Mouse (Mus musculus) kidney, postnatal 0 days (tissue): ENCODE results near the gene Sh3bgr. TPM values are rescaled to one million over a fixed set of nuclear protein-coding genes. Genes with fewer than 3 reads are reported as not detected.

ENCODE experiments used
- ATAC-seq: fragments of 200-750 bp; cut with Nextera tagmentation; replicated peaks from 2 replicates; pipeline ENCODE4 v1.8.0; 2017; ENCODE audit warnings: low read depth, moderate number of reproducible peaks, moderate TSS enrichment, moderate library complexity; ENCODE audit not compliant: low FRiP score
- DNase-seq: peaks from one replicate; pipeline ENCODE4 v3.0.0-alpha.2; 2016; ENCODE audit warnings: low spot score
- H3K27ac ChIP-seq: fragments of 300-500 bp; sonication (generic); 2 replicates; pipeline ENCODE4 v1.5.1; 2014; ENCODE audit warnings: mild to moderate bottlenecking
- H3K27me3 ChIP-seq: fragments of 300-500 bp; sonication (generic); 2 replicates; pipeline ENCODE4 v1.6.1; 2014; ENCODE audit warnings: low read length, mixed read lengths; ENCODE audit not compliant: insufficient read depth
- H3K36me3 ChIP-seq: fragments of 300-500 bp; sonication (generic); 2 replicates; pipeline ENCODE4 v1.6.1; 2014; ENCODE audit warnings: low read length, mixed read lengths; ENCODE audit not compliant: insufficient read depth
- H3K4me1 ChIP-seq: fragments of 300-500 bp; sonication (generic); replicated peaks from 2 replicates; pipeline ENCODE4 v1.6.1; 2014; ENCODE audit warnings: antibody characterized with exemption, low read length, mixed read lengths; ENCODE audit not compliant: insufficient read depth
- H3K4me2 ChIP-seq: fragments of 300-500 bp; sonication (generic); 2 replicates; pipeline ENCODE4 v1.6.1; 2014; ENCODE audit warnings: mild to moderate bottlenecking, low read length, moderate library complexity, mixed read lengths
- H3K4me3 ChIP-seq: fragments of 300-500 bp; sonication (generic); replicated peaks from 2 replicates; pipeline ENCODE4 v1.5.1; 2014; ENCODE audit warnings: low read depth, low read length
- H3K9ac ChIP-seq: fragments of 300-500 bp; sonication (generic); 2 replicates; pipeline ENCODE4 v1.6.1; 2014; ENCODE audit warnings: low read depth, low read length
- H3K9me3 ChIP-seq: fragments of 300-500 bp; sonication (generic); replicated peaks from 2 replicates; pipeline ENCODE4 v1.6.1; 2016; ENCODE audit warnings: low read length, inconsistent platforms, mixed read lengths
- CTCF ChIP-seq: IDR thresholded peaks from 2 replicates; pipeline ENCODE4 v1.5.1; 2016; ENCODE audit warnings: antibody characterized with exemption, low read depth, mild to moderate bottlenecking, moderate library complexity
- WGBS: fragments of 180-500 bp; shearing (Covaris S2); extraction: QIAGEN DNeasy Blood & Tissue Kit; methylation state at CpG from one replicate; pipeline ENCODE4 v1.1.7; 2014; 5-methylcytosine and 5-hydroxymethylcytosine counted together
- polyA plus RNA-seq: library from polyadenylated mRNA; unstranded; fragments of >200 nt; fragmentation: Nextera tagmentation; extraction: Ambion mirVana; gene quantifications from 2 replicates; pipeline ENCODE4 v1.2.1, GENCODE M21; 2015

Gene Sh3bgr
- polyA plus RNA-seq, 1 experiment from 2014 or later: 3.3 TPM

DNA sequence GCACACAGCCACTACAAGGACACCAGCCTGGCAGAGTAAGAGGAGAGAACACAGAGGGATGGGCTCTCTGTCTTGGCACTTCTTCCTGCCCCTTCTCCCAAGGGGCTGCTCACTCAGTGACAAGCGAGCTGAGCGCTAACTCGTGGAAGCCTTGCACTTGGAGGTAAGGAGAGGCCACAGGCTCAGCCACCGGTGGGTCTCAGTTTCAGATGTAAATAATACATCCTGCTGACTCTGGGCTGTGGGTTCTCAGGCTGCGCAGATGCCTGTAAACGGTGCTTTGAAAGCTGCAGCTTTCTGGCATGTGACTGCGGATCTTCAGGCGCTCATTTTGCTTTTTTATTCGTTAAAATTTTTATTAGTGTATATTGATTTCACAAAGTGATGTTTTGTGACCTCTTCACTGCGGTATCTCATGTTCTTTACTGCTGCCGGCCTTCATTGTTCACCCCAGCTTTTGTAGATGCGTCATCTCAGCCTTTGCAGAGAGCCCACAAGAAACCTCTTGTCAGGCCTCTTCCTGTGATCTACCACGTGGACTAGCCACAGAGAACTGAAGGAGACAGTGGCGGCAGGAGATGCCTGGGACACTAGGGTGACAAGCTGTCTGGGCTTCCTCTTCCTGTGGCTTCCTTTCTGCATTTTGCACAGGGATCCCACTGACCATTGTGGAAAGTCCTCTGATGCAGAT lies 72.8 kb downstream of the Sh3bgr start:
- Histone ChIP-seq H3K27ac (no peak overlapping the region), H3K9ac (no peak overlapping the region), H3K36me3 (no peaks in the 10 kb centered on the region), H3K4me3 (no peak overlapping the region), H3K4me1 (no peaks in the 10 kb centered on the region), H3K4me2 (no peak overlapping the region), H3K27me3 (no peaks in the 10 kb centered on the region), H3K9me3 (no peaks in the 10 kb centered on the region)
- ATAC-seq (no peak), DNase-seq (no peak)
- TF ChIP-seq CTCF: no peak
- 42% methylated on average over 14 of the region's 14 CpGs for WGBS

DNA sequence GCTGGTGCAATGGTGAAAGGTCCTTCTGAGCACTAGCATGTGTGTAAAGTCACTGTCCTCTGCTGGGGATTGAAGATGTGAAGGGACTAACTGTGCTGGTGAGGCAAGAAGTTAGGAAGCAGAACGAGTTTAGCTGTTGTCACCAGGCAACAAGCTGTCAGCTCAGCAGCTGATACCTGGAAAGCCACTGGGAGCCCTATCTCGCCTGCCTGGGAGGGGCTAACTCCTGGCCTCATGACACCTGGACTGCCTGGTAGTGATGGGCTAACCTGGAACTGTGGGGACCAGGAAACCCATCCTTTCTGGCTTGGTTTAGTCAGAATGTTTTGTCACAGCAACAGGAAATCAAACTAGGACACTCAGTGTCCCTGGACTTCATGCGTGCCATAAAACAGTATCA lies 76.3 kb downstream of the Sh3bgr start:
- Histone ChIP-seq H3K4me1 (peaks cover 7% of the 10 kb centered on the region; the same call in 1 of the 2 replicates), H3K27ac (no peak overlapping the region), H3K4me3 (no peak overlapping the region), H3K4me2 (no peak overlapping the region), H3K9ac (no peak overlapping the region), H3K9me3 (no peaks in the 10 kb centered on the region), H3K27me3 (no peaks in the 10 kb centered on the region), H3K36me3 (no peaks in the 10 kb centered on the region)
- ATAC-seq (no peak), DNase-seq (no peak)
- 80% methylated on average over 3 of the region's 3 CpGs for WGBS
- no peak for TF ChIP-seq CTCF

Other genes starting within 250 kb of the Sh3bgr start
- gene Psmg1, start 209.5 kb upstream of the Sh3bgr start, polyA plus RNA-seq: 73.8 and 81.5 TPM in 2 replicates
- 45.4 and 52.8 TPM in 2 replicates for gene Brwd1, start 117.9 kb upstream of the Sh3bgr start, polyA plus RNA-seq
- 551 and 628 TPM in 2 replicates for gene Hmgn1, start 72.7 kb upstream of the Sh3bgr start, polyA plus RNA-seq
- 47.8 and 55.9 TPM in 2 replicates for gene Wrb, start 55.0 kb upstream of the Sh3bgr start, polyA plus RNA-seq
- gene Lca5l, start 8.2 kb upstream of the Sh3bgr start, polyA plus RNA-seq: 1.6 TPM in 2 replicates
- 4.8 and 5.6 TPM in 2 replicates for gene B3galt5, start 35.4 kb downstream of the Sh3bgr start, polyA plus RNA-seq
- gene Itgb2l, start 243.2 kb downstream of the Sh3bgr start, polyA plus RNA-seq: 0.41 and 0.79 TPM in 2 replicates